ENCODE assay signal across 8 mouse cellular contexts in the genomic region with DNA sequence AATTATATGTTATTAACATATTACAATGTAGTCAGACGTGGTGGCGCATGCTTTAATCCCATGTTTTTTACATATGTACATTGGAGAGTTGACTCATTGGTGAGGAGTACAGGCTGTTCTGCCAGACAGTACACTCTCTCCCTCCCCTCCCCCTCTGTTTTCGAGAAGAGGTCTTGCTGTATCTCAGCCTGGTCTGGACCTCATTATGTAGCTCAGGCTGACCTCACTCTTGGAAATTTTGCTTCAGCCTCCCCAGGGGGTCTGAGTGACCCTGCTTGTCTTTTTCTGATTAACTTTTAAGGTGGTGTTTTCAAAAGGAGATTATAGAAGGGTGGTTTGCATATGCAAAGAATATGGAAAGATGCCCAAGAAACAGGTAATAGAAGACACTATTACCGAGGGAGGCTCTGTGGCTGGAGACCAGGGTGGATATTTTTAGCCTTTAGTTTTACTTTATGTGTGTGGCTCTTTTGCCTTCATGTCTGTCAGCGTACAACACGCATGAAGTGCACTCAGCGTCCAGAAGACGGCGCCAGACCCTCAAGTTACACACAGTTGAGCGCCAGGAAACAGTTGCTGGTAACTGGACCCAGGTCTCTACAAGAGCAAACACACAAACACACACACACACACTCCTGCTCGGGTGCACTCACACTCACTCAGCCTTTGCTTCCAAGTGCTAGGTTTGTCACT. TPM values are rescaled to one million over a fixed set of nuclear protein-coding genes. Genes with fewer than 3 reads are reported as not detected.
A peak's percentile ranks its signal among the peaks of the same experiment; 100 is the strongest.
DNase-seq lines count a peak whose midpoint lies in the region; ATAC-seq lines count a peak whose summit lies in the region.

No protein-coding gene starts in this region.

- DNase-seq in lung, adult 18-20 months, result peak; percentile 44 to 58
- no peak for DNase-seq in lung, postnatal 25 days (ENCODE audit: low spot score)
- peak; percentile 89 for DNase-seq in ZHBTc4 (ENCODE audit: low read depth, low spot score)
- DNase-seq in heart, adult 8-10 months (ENCODE audit: low spot score), result peak; percentile 69
- DNase-seq in frontal cortex, postnatal 25 days (ENCODE audit: low spot score in 2 of 2), result no peak
- DNase-seq in layer of hippocampus, postnatal 36 days, result no peak
- no peak for DNase-seq in adrenal gland, adult (ENCODE audit: inconsistent age in 2 of 2, low spot score in 1 of 2)

- peak; percentile 39; the same call in 1 of the 2 replicates for ATAC-seq in neutrophil, adult 5-6 weeks (ENCODE audit: extremely low read depth, insufficient number of reproducible peaks, low FRiP score, poor library complexity, severe bottlenecking)

RNA-seq across cellular contexts. Expression of gene Stk38, which starts 10.6 kb away (rescaled TPM):
- 10 to 100 TPM; 26.4 to 31.4 (median 29.0) TPM for total RNA-seq in heart, adult 8-10 months (2022)
- total RNA-seq in neutrophil, adult 5-6 weeks (2017), result 394 and 412 TPM in 2 replicates
- 10 to 100 TPM; 51.7 to 55.6 TPM for total RNA-seq in layer of hippocampus, postnatal 36 days (2021)

RNA-seq across cellular contexts. Expression of gene Srsf3, which starts 14.0 kb away (rescaled TPM):
- 10 to 100 TPM; 52.6 to 73.3 (median 70.5) TPM for total RNA-seq in heart, adult 8-10 months (2022)
- 576 and 624 TPM in 2 replicates for total RNA-seq in neutrophil, adult 5-6 weeks (2017)
- total RNA-seq in layer of hippocampus, postnatal 36 days (2021), result 100 to 1,000 TPM; 141 to 147 TPM

Comparison
In these comparisons a context has a peak if more than half of its experiments do, and no peak if none do; other contexts are left out.
1. DNase-seq: peak in lung, adult 18-20 months (2 of 2), ZHBTc4 (single experiment) and heart, adult 8-10 months (single experiment); none in lung, postnatal 25 days (single experiment), frontal cortex, postnatal 25 days (0 of 2), layer of hippocampus, postnatal 36 days (0 of 2) and adrenal gland, adult (0 of 2).